Mouse (Mus musculus) olfactory bulb, adult 2 months (tissue): Measurements from ENCODE around the gene Ccr10.

ENCODE experiments used
- CTCF ChIP-seq: fragments of 200-500 bp; IDR thresholded peaks from 2 replicates; pipeline ENCODE4 v1.5.1; 2012; ENCODE audit warnings: low read depth, mild to moderate bottlenecking, low read length, moderate library complexity; ENCODE audit not compliant: insufficient read depth
- POLR2A ChIP-seq: fragments of 200-500 bp; IDR thresholded peaks from 2 replicates; pipeline ENCODE4 v1.6.1; 2012; ENCODE audit warnings: mild to moderate bottlenecking, low read depth, low read length, moderate library complexity; ENCODE audit not compliant: insufficient read depth

DNA sequence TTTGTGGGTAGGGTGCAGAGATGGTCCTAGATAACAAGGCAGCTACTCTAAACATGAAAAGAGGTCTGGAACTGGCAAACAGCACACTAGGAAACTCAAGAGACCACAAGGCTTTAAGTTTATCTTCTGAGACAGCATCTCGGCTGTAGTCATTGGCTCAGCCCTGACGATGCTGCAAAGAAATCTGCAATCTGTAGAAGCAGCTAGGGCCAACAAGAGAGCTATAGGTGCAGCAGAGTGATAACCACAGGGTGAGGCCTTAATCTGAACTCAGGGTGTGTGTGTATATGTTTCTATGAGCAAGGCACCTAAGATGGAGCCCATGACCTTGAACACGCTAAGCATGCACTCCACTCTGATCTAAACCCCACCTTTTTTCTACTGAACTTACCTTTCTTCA is 24.3 kb upstream of the Ccr10 start:
- TF ChIP-seq CTCF: no peak
- TF ChIP-seq POLR2A: no peak
